Mouse (Mus musculus) midbrain, embryonic 11.5 days (tissue): Measurements from ENCODE around the gene Ccnd3. TPM values are rescaled to one million over a fixed set of nuclear protein-coding genes. Genes with fewer than 3 reads are reported as not detected.
A peak's percentile ranks its signal among the peaks of the same experiment; 100 is the strongest.

Experiments
- ATAC-seq: fragments of 200-750 bp; cut with Nextera tagmentation; 2 replicates; pipeline ENCODE4 v1.8.0; 2017; ENCODE audit warnings: moderate TSS enrichment, moderate library complexity; ENCODE audit not compliant: low FRiP score
- DNase-seq: peaks from one replicate; pipeline ENCODE4 v3.0.0; 2015; ENCODE audit warnings: low spot score; ENCODE audit errors: missing footprints
- H3K27ac ChIP-seq: fragments of 300-500 bp; sonication (generic); 2 replicates; pipeline ENCODE4 v1.5.1; 2014; ENCODE audit warnings: low read depth, low read length
- H3K27me3 ChIP-seq: fragments of 300-500 bp; sonication (generic); 2 replicates; pipeline ENCODE4 v1.6.1; 2014; ENCODE audit warnings: mild to moderate bottlenecking, low read length, moderate library complexity, mixed read lengths; ENCODE audit not compliant: control insufficient read depth, insufficient read depth
- H3K36me3 ChIP-seq: fragments of 300-500 bp; sonication (generic); 2 replicates; pipeline ENCODE4 v1.6.1; 2014; ENCODE audit warnings: mild to moderate bottlenecking, low read length, moderate library complexity, mixed read lengths; ENCODE audit not compliant: control insufficient read depth, insufficient read depth
- H3K4me1 ChIP-seq: fragments of 300-500 bp; sonication (generic); 2 replicates; pipeline ENCODE4 v1.6.1; 2014; ENCODE audit warnings: low read length; ENCODE audit not compliant: control insufficient read depth, insufficient read depth
- H3K4me2 ChIP-seq: fragments of 300-500 bp; sonication (generic); 2 replicates; pipeline ENCODE4 v1.6.1; 2014; ENCODE audit warnings: mild to moderate bottlenecking, moderate library complexity
- H3K4me3 ChIP-seq: fragments of 300-500 bp; sonication (generic); 2 replicates; pipeline ENCODE4 v1.5.1; 2014; ENCODE audit warnings: low read depth, low read length
- H3K9ac ChIP-seq: fragments of 300-500 bp; sonication (generic); 2 replicates; pipeline ENCODE4 v1.6.1; 2014; ENCODE audit warnings: low read length
- H3K9me3 ChIP-seq: fragments of 300-500 bp; sonication (generic); 2 replicates; pipeline ENCODE4 v1.6.1; 2016; ENCODE audit warnings: low read length; ENCODE audit not compliant: control insufficient read depth
- WGBS: fragments of 180-500 bp; shearing (Covaris S2); extraction: QIAGEN DNeasy Blood & Tissue Kit; methylation state at CpG from one replicate; pipeline ENCODE4 v1.1.7; 2014; 5-methylcytosine and 5-hydroxymethylcytosine counted together
- polyA plus RNA-seq: library from polyadenylated mRNA; unstranded; fragments of >200 nt; fragmentation: Nextera tagmentation; extraction: Ambion mirVana; gene quantifications from 2 replicates; pipeline ENCODE4 v1.2.1, GENCODE M21; 2014

Gene Ccnd3
- polyA plus RNA-seq, 1 experiment from 2014 or later, result 194 TPM

GRCm38 (mm10) chr17:47600601-47601388 is 95.9 kb downstream of the Ccnd3 start:
- peaks cover 21% of the 10 kb centered on the region for H3K4me1 ChIP-seq
- WGBS, result 91% methylated on average over 13 of the region's 13 CpGs
- H3K4me2 ChIP-seq, result no peak overlapping the region
- no peaks in the 10 kb centered on the region for H3K27me3 ChIP-seq
- no peak overlapping the region for H3K9ac ChIP-seq
- DNase-seq (peak; percentile 78), ATAC-seq (no peak)
- H3K36me3 ChIP-seq, result peaks cover 19% of the 10 kb centered on the region
- H3K4me3 ChIP-seq, result no peak overlapping the region
- H3K27ac ChIP-seq, result no peak overlapping the region
- no peaks in the 10 kb centered on the region for H3K9me3 ChIP-seq

GRCm38 (mm10) chr17:47601389-47601755 is 96.5 kb downstream of the Ccnd3 start:
- no peak for ATAC-seq
- Histone ChIP-seq H3K4me1 (peaks cover 16% of the 10 kb centered on the region), H3K4me3 (no peak overlapping the region), H3K27ac (no peak overlapping the region), H3K4me2 (no peak overlapping the region), H3K36me3 (peaks cover 19% of the 10 kb centered on the region), H3K9ac (no peak overlapping the region), H3K27me3 (no peaks in the 10 kb centered on the region), H3K9me3 (no peaks in the 10 kb centered on the region)
- WGBS, result 89% methylated on average over 10 of the region's 10 CpGs
- no peak for DNase-seq

- Histone ChIP-seq H3K36me3 (peaks cover 19% of the 10 kb centered on the region), H3K4me3 (no peak overlapping the region), H3K9me3 (no peaks in the 10 kb centered on the region), H3K27ac (no peak overlapping the region), H3K4me2 (no peak overlapping the region), H3K4me1 (peaks cover 7% of the 10 kb centered on the region), H3K9ac (no peak overlapping the region), H3K27me3 (no peaks in the 10 kb centered on the region)
- ATAC-seq (no peak), DNase-seq (peak; percentile 61)
- 91% methylated on average over 11 of the region's 11 CpGs for WGBS
Observed at GRCm38 (mm10) chr17:47602289-47602688, 97.4 kb downstream of the Ccnd3 start.

GRCm38 (mm10) chr17:47606220-47606619 is 101.4 kb downstream of the Ccnd3 start:
- DNase-seq (peak; percentile 68), ATAC-seq (no peak)
- Histone ChIP-seq H3K4me2 (no peak overlapping the region), H3K27me3 (no peaks in the 10 kb centered on the region), H3K9me3 (no peaks in the 10 kb centered on the region), H3K9ac (no peak overlapping the region), H3K36me3 (peaks cover 20% of the 10 kb centered on the region), H3K4me1 (peaks cover 9% of the 10 kb centered on the region), H3K4me3 (no peak overlapping the region), H3K27ac (no peak overlapping the region)
- WGBS, result 83% methylated on average over 5 of the region's 5 CpGs

- H3K4me2 ChIP-seq, result no peak overlapping the region
- no peaks in the 10 kb centered on the region for H3K27me3 ChIP-seq
- H3K9me3 ChIP-seq, result no peaks in the 10 kb centered on the region
- peaks cover 7% of the 10 kb centered on the region for H3K36me3 ChIP-seq
- no peak for ATAC-seq
- H3K27ac ChIP-seq, result no peak overlapping the region
- WGBS, result 91% methylated on average over 4 of the region's 4 CpGs
- H3K4me3 ChIP-seq, result no peak overlapping the region
- H3K9ac ChIP-seq, result no peak overlapping the region
- peaks cover 17% of the 10 kb centered on the region for H3K4me1 ChIP-seq
- no peak for DNase-seq
Observed at GRCm38 (mm10) chr17:47609182-47609581, 104.3 kb downstream of the Ccnd3 start.

- H3K27me3 ChIP-seq, result no peaks in the 10 kb centered on the region
- under 1% methylated on average over 59 of the region's 59 CpGs for WGBS
- H3K36me3 ChIP-seq, result peaks cover 3% of the 10 kb centered on the region; the same call in 1 of the 2 replicates
- DNase-seq (peak; percentile 100), ATAC-seq (peak; percentile 97)
- H3K4me1 ChIP-seq, result peaks cover 17% of the 10 kb centered on the region
- H3K4me3 ChIP-seq, result peak within 1 kb of the TSS; percentile 87
- no peaks in the 10 kb centered on the region for H3K9me3 ChIP-seq
- H3K4me2 ChIP-seq, result peak within 1 kb of the TSS; percentile 92
- peak within 1 kb of the TSS; percentile 77 for H3K9ac ChIP-seq
- no peak within 1 kb of the TSS; the same call in 1 of the 2 replicates for H3K27ac ChIP-seq
Observed at GRCm38 (mm10) chr17:47610849-47611660, 106.2 kb downstream of the Ccnd3 start, which contains the start of the genes Bysl, Med20 and Gm20517. Gene Bysl (minus strand): TSS chr17:47611492. Gene Med20 (plus strand): TSS chr17:47611582. Gene Gm20517 (plus strand): TSS chr17:47611589.

GRCm38 (mm10) chr17:47611661-47611982 is 106.8 kb downstream of the Ccnd3 start:
- H3K4me2 ChIP-seq, result peak overlapping the region; percentile 92
- 0% methylated on average over 13 of the region's 13 CpGs for WGBS
- no peak overlapping the region; the same call in 1 of the 2 replicates for H3K27ac ChIP-seq
- no peaks in the 10 kb centered on the region for H3K9me3 ChIP-seq
- peak overlapping the region; percentile 77 for H3K9ac ChIP-seq
- H3K4me3 ChIP-seq, result peak overlapping the region; percentile 87
- DNase-seq, result no peak
- ATAC-seq, result no peak; the same call in 1 of the 2 replicates
- peaks cover 17% of the 10 kb centered on the region for H3K4me1 ChIP-seq
- H3K36me3 ChIP-seq, result peaks cover 3% of the 10 kb centered on the region; the same call in 1 of the 2 replicates
- H3K27me3 ChIP-seq, result no peaks in the 10 kb centered on the region

- H3K9me3 ChIP-seq, result no peaks in the 10 kb centered on the region
- DNase-seq (no peak), ATAC-seq (no peak)
- peaks cover 17% of the 10 kb centered on the region for H3K4me1 ChIP-seq
- no peak overlapping the region for H3K4me3 ChIP-seq
- H3K27me3 ChIP-seq, result no peaks in the 10 kb centered on the region
- H3K9ac ChIP-seq, result no peak overlapping the region
- no peak overlapping the region for H3K4me2 ChIP-seq
- WGBS, result 89% methylated on average over 1 of the region's 1 CpGs
- H3K36me3 ChIP-seq, result 0 out of 2 replicates have a peak, but pooled peaks cover 6% of the 10 kb centered on the region
- no peak overlapping the region for H3K27ac ChIP-seq
Observed at GRCm38 (mm10) chr17:47614018-47614417, 109.2 kb downstream of the Ccnd3 start.

- ATAC-seq (no peak), DNase-seq (no peak)
- 94% methylated on average over 8 of the region's 8 CpGs for WGBS
- peaks cover 9% of the 10 kb centered on the region for H3K4me1 ChIP-seq
- H3K36me3 ChIP-seq, result 0 out of 2 replicates have a peak, but pooled peaks cover 6% of the 10 kb centered on the region
- H3K27me3 ChIP-seq, result no peaks in the 10 kb centered on the region
- no peaks in the 10 kb centered on the region for H3K9me3 ChIP-seq
- no peak overlapping the region for H3K4me3 ChIP-seq
- no peak overlapping the region for H3K9ac ChIP-seq
- H3K27ac ChIP-seq, result no peak overlapping the region
- H3K4me2 ChIP-seq, result no peak overlapping the region
Observed at GRCm38 (mm10) chr17:47616119-47616518, 111.3 kb downstream of the Ccnd3 start.
